Mouse (Mus musculus) gastrocnemius, adult 8-10 months (tissue): ENCODE measurements around the gene Nat9. TPM values are rescaled to one million over a fixed set of nuclear protein-coding genes. Genes with fewer than 3 reads are reported as not detected.

ENCODE experiments used
- DNase-seq, 2 experiments: peaks; one replicate each; pipeline ENCODE4 v3.0.0; 2022; ENCODE audit warnings: low spot score in 2 of 2
- total RNA-seq, 4 experiments: library from RNA; stranded (reverse); gene quantifications; 2 replicates each; pipeline ENCODE4 v1.2.4; 2022

The Nat9 gene
- total RNA-seq, 4 experiments from 2014 or later: 13.3 to 16.6 (median 15.8) TPM

DNA sequence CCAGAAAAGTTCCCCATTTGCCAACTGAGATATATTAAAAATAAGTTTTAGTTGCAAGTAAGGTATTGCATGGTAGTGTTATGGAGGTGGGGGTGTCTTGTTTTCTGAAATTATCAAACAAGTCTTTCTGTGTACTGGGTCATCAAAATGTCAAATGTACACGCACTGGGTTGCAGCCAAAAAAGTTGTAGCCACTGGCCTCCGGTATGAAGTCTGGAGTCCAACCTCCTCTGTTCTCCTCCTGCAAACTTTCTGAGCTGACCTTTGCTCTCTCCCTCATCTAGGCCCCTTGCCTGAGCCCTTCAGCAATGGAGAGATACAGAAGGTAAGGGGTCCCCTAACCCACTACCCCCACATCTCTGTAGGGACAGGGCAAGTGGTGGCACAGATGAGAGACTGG, 8.9 kb downstream of the Nat9 start:
- no peak for DNase-seq

DNA sequence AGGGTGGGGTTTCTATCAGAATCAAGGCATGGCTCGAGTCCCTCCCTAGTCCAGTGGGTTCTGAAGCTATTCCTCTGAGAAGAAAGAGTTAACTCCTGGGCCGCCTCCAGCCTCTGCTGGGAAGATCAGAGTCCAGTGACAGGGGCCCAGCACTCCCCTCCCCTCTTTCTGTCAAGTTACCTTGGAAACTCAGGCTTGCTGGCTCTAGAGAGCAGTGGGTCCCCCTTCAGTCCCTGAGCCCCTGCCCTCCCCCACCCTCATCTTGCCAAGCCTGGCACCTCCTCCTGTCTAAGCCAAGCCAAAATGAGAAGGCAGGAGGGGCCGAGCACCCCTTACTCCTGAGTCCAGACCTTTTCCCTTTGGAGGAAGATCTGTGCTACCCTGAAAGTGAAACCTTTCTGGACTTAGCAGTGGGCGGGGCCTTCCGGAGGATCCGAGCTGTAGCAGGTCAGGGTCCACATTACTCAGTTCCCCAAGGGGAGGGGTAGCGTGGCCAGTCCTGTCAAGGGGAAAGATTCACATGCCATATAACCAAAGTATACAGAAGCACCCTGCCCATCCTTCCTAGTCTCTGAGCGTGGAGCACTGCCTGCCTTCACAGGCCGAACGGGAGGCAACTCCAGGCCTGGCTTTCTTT, 10.0 kb downstream of the Nat9 start:
- DNase-seq: no peak

DNA sequence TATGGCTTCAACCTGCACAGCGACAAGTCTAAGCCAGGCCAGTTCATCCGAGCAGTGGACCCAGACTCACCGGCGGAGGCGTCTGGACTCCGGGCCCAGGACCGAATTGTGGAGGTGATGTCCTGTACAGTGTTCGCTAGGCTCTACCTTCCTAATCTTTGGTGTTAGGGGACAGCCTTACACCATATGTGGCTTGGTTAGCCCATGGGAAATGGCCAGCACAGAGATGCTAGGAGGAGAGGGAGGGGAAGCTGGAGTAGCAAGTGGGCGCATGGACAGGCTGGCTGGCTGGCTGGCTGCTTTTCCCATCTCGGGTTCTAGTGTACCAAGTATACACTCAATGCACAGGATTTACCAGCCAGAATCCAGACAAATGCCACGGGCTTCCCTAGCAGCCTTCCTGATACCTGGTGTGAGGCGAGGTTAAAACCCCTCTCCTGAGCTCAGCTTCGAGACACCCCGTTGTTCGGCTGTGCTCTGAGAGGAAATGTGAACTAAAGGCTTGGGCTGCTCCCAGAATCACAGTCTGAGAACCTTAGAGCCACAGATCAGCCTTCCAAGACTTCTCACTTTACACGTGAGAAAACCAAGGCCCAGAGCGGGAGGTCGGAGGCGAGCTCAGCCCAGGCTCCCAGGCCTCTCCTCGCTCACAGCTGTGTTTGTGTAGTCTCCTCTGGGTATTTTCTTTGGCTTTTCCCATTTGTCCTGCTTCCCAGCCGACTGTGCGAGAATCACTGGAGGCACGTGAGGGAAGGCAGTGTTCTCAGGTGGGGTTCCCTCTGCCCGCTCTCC, 11.1 kb downstream of the Nat9 start:
- no peak for DNase-seq

DNA sequence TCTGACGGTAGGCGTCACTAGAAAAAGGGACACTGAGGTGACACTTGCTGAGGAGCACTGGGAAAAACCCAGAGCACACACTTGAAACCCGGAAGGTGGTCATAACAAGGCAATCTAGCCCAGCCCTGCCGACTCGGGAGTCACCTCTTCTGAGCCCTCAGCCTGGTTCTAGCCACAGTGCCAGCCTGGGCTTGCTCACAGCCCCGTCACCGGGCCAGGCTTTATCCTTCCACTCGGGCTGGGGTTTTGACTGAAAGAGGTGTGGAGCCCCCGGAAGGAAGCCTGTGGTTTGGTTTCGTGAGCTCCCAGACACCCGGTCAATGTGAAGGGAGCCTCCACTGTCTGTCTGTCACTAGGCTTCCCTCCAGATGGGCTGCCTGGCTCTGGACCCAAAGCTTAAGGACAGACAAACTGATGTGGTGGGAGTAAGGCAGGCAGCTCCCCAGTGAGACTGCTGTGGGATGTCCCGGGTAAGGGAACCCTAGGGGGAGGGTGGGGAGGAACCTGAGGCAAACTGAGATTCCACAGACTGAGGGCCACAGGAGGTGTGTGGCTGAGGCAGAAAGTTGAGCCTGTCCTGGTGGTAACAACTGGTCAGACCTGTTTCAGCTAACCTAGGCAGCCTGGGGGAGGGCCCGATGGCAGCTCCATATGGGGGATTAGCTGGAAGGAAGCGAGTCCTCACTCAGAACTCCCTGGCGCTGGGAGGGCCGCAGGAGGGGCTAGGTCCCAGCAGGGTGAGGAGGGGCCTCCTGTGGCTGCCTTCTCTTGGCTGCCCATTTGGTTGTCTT, 13.9 kb downstream of the Nat9 start:
- no peak for DNase-seq

DNA sequence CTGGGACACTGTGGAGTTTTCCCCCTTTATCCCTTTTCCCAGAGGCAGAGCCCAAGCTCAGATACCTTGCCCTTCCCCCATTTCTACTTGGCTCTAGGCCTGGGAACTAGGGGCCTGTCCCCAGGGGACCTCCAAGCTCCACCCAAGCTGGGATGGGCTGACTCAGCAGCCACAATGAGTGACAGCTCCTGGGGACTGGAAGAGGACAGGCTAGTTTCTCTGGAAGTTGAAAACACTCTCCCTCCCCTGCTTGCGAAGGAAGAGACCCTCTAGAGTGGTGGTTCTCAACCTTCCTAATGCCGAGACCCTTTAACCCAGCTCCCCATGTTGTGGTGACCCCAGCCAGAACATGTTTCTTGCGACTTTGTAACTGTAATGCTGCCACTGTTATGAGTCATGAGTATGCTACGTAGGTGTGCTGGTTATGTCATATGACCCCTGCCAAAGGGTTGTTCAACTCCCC, 14.8 kb downstream of the Nat9 start:
- no peak for DNase-seq

DNA sequence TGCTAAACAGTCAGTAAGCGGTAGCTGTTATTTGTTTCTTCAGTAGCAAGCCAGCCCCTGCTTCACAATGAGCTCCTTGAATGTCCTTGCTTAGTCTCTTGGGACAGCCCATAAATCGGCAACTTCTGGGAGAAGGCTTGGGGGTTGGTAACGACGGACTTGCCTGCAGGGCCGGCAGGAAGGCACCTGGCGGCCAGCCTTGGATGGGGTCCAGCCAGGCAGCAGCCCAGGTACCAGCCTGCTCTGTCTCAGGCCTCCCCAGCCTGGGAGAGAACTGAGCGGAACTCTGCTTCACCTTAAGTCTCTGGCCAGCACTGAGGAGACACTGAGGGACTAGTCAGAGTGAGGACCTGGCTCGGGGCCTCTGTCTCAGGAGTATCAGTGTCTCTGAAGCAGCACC, 16.5 kb downstream of the Nat9 start:
- no peak for DNase-seq

DNA sequence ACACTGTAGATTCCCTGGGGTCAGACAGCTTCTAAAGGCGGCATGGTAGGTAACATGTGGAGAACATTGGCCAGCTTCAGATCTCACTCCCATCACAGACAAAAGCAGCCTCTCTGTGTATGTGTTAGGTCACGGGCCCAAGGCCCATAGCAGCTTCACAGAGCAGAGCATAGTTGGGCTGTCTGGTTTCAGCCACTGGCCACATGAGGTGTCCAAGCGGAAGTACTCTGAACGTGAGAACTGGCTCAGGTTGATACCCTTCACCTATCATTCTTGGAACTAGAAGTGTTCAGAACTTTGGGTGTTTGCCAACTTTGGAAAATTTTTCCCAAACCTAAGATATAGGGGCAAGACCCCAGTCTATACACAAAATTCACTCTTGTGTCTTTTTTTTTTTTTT, 18.2 kb downstream of the Nat9 start:
- no peak for DNase-seq

GRCm38 (mm10) chr11:115167631-115168249, 19.9 kb downstream of the Nat9 start:
- no peak for DNase-seq

DNA sequence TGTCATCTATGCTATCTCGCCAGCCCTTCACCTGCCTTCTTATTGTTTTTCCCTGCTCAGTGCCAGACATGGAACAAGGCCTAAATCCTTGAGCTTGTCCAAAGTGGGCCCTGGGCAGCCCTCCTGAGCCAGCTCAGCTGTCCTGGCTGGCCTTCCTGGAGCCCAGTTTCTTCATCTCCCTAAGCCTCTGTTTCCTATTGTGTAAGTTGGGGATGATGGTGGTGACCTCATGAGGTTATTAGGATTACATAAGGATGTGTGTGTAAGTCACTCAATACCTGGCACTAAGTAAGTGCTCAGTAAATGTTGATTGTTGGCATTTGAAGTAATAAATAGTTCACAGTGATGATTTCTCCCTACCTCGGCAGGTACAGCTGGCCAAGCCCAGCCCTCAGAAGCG, 20.9 kb downstream of the Nat9 start:
- no peak for DNase-seq

- DNase-seq: no peak
Measured at GRCm38 (mm10) chr11:115164976-115165374, 22.7 kb downstream of the Nat9 start.

DNA sequence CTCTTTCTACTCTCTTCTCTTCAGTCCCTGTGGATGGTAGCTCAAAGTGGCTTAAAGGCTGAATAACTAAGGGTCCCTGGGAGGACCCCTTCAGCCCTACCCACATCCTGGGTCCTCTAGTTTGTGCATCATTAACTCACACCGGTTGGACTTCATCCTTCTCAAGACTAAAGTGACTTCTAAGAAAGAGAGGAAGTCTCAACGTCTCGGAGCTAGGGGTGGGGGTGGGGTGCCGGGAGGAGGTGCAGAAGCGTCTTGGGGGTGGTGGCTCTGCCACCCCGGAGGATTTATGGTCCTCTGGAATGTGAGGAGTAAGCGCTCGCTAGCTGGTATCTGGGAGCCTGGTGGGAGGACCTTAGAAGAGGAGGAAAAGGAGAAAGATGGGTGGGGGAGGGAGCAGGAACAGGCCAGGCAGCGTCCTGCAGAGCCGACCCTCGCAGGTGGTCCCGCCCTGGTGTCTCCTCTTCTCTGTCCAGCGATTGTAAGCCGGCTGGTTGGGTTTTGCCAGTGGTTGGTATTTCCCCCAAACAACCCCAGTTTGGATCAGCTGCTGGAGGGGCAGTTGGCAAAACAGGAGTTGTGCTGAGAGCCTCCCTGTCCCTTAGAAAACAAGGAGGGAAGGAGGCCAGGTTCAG, 23.2 kb downstream of the Nat9 start:
- no peak for DNase-seq

GRCm38 (mm10) chr11:115163568-115164150, 24.0 kb downstream of the Nat9 start:
- no peak for DNase-seq

DNA sequence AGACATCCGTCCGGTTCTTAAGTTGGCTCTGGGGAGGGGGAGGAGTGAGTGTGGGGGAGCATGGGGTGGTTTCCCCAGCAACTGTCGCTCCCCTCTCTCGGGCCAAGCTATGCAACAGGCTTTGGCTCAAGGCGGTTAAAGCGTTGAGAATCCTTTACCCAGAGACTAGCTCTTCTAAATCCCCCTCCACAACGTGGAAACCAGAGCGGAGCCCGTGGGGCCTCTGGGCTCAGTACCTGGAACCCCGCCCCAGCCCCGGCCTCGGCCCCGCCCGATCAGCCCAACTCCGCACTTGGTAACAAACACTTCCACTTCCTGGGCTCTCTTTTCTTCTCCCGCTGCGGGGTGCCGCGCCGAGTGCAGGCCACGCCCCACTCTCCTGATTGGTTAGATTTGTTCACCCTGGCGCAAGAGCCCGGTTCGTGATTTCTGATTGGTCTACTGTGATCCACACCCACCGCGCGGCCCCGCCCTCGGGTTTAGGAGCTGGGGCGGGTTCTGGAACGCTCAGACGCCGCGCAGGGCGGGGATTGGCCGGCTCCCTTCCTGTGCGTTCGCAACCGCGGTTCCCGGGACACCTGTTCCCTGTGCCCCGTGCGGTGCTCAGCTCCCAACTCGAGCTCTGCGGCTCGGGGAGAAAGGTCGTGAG, 24.7 kb downstream of the Nat9 start, which contains the start of gene Slc9a3r1:
TSS of gene Slc9a3r1 (plus strand) at position 510 of the 649 bp plus-strand sequence.
- DNase-seq: peak; percentile 99

DNA sequence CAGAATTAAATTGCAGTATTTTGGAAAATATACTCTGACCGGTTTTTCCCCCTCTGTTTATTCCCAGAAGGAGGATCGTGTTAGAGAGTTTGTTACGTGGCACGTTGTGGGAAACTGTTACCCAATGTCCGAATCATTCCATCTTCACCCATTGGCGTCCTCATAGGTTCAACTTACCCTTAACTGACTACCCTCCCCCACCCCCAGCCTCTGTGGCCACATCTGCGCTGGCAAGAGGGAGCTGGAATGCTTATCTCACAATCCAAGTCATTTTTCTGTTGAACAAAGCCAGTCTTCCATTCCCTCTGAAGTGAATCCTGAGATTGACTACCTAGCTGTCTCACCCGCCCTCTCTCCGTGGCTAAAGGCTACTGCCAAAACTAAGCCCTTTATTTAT, 25.5 kb downstream of the Nat9 start:
- no peak for DNase-seq

DNA sequence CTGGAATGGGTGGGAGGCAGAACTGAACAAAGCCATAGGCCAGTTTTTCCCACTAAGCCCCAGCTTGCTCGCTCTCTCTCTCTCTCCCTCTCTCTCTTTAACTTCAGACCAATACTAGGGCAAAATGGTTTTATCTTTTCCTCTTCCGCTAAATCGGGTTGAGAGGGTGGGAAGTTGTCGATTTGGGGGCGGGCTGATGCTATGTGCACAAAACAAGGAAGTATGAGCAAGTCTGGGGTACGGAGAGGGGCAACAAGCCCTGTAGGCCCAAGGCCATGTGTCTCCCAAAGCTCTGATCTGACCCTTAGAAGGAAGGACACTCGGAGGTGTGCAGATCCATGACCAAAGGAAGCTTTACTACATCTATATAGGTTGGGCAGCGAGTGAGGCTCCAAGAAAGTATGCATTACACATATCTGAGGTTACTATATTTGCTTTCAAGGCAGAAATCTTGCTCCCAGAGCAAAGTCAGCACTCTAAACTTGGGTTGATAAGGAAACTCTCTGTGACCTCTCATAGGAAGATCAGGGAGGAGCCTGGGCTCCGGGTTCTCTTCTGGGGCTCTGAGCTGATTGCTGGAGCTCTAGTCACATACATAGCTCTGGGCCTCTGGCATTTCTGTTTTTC, 26.0 kb downstream of the Nat9 start:
- no peak for DNase-seq

DNA sequence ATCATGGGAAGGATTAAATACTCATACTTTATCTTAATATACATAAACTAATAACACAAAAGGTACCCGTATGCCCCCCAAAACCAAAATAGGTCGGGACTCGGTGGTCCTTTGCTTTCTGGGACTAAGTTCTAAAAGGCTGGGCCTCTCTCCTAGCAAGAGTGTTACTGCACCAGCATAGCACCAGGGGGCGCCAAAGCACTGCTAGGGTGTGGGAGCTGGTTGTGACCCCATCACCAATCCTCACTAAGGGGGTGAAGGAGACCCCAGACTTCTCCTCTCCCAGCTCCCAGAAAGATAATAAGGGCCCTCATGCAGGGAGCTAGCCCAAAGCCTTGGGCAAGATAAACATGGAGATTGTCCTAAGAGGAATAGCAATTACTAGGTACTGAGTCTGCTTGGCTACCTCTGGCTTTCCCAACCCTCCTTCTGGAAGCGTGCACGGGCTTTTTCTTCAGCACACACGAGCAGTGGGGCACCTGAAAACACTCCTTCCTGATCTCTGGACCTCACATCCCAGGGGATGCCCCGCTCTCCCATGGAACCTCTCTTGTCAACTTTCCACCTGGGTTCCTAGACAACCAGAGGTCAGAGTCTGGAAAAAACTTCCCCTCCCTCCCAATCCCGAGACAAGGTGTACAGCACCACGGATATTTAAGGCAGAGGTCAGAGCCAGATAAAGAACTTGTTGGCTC, 26.6 kb downstream of the Nat9 start:
- no peak for DNase-seq

DNA sequence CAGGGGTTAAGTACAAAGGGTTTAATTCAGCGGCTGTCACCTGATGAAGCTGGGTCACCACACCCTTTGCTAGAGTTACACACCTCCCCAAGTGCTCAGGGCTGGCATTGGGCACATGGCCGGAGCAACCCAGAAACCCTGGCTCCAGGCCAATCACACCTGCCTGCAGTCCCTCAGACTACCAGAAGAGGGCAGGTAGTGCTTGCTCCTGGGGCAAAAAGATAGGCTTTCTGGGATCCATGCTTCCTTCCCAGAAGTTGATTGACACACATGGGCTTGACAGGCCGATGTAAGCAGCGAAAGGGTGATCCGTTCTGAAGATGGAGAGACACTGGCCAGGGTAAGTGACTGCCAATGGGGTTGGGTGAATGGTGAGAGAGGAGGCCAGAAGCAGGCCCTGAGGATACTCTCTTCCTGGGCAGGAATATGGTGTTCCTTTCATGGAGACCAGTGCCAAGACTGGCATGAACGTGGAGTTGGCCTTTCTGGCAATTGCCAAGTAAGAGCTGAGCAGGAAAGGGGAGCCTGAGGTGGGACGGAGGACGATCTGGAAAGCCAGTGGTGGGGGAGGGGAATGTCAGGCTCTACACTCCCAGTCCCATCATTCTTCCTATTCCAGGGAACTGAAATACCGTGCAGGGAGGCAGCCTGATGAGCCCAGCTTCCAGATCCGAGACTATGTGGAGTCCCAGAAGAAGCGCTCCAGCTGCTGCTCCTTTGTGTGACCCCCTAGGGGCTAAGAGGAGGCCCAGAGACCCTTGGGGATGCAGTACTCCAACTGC, 27.5 kb downstream of the Nat9 start:
- peak; percentile 71 to 76 for DNase-seq

GRCm38 (mm10) chr11:115157933-115158719, 29.5 kb downstream of the Nat9 start:
- no peak for DNase-seq
